Mouse (Mus musculus): ENCODE measurements around the gene Retreg3. TPM values are rescaled to one million over a fixed set of nuclear protein-coding genes. Genes with fewer than 3 reads are reported as not detected.
A peak's percentile ranks its signal among the peaks of the same experiment; 100 is the strongest.

Retreg3 gene
- total RNA-seq, 2 experiments from 2014 or later, result 53.8 to 58.0 TPM

DNA sequence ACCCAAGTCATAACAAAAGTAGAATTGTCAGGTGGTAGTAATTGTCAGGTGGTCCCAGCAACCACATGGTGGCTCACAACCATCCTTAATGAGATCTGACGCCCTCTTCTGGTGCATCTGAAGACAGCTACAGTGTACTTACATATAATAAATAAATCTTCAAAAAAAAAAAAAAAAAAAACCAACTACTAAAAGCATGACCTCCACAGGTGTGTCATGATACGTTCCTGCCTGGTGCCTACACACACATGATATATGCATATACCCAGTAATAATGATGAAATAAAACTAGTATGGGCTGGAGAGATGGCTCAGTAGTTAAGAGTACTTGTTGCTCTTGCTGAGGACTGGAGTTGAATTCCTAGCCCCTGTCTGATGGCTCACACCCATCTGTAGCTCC, 31.4 kb upstream of the Retreg3 start:
- DNase-seq (ENCODE audit: low spot score in 2 of 2), result no peak
- intact Hi-C loops (cut with DNase I), result no loop called here

GRCm38 (mm10) chr11:101149178-101150105, 29.7 kb upstream of the Retreg3 start:
- intact Hi-C loops (cut with DNase I), result no loop called here
- DNase-seq (ENCODE audit: low spot score in 2 of 2), result no peak

- DNase-seq (ENCODE audit: low spot score in 2 of 2), result no peak
- intact Hi-C loops (cut with DNase I), result no loop called here
Observed at GRCm38 (mm10) chr11:101148751-101149150, 29.1 kb upstream of the Retreg3 start.

DNA sequence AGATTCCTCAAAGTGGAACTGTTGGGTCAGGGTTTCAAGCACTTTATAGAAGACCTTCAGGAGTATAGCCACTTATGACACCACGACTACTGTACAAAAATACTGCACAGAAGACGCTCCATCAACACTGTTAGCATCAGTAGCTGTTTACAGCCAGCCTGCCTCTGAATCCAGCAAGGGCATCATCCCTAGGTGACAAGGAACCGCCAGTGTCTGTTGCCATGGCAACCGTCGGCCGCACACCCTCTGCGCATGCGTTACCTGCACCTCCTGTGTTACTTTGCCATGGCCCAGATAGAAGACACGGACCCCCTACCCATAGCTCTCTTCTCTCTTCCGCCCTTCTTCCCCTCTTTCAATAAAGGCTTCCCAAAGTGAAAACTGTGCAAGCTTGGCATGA, 26.7 kb upstream of the Retreg3 start:
- no peak for DNase-seq (ENCODE audit: low spot score in 2 of 2)
- intact Hi-C loops (cut with DNase I), result no loop called here

GRCm38 (mm10) chr11:101143338-101144225, 23.9 kb upstream of the Retreg3 start:
- intact Hi-C loops (cut with DNase I), result no loop called here
- peak in 1 of 2 experiments; percentile 42 for DNase-seq (ENCODE audit: low spot score in 2 of 2)

DNA sequence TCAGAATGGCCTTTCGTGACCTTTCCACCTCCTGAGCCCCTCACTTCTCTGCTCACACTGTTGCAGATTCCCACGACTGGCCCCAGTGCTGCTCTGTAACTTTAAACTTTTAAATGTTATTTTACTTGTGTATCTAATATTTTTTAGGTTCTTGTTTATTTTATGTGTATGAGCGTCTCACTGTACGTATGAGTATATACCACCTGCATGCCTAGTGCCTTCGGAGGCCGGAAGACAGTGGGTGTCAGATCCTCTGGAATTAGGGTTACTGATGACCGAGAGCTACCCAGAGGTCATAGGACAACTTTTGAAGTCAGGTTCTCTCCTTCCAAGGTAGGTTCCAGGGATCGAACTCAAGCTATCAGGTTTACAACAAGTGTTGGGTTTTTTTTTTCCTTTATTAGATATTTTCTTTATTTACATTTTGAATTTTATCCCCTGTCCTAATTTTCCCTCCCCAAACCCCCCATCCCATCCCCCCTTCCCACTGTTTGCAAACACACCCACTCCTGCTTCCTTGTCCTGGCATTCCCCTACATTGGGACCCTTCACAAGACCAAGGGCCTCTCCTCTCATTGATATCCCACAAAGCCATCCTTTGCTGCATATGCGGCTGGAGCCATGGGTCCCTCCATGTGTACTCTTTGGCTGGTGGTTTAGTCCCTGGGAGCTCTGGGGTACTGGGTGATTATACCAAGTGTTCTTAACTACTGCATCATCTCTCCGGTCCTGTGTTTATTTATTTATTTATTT, 22.7 kb upstream of the Retreg3 start:
- DNase-seq (ENCODE audit: low spot score in 2 of 2), result no peak
- intact Hi-C loops (cut with DNase I), result no loop called here

DNA sequence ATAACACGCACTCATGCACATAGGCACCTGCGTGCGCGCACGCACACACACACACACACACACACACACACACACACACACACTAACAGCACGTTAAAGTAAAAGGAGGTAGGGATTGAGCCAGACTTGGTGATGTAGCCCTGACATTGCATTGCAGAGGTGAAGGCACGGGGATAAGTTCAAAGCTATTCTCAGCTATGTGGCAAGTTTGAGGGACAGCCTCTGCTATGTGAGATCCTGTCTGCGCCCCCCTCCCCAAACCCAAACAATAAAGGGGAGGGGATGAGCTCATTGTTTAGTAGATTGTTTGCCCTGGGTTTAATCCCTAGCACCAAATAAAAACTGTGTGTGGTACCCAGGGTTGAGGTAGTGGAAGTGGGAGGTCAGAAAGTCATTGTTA, 21.4 kb upstream of the Retreg3 start:
- intact Hi-C loops (cut with DNase I), result no loop called here
- no peak for DNase-seq (ENCODE audit: low spot score in 2 of 2)

GRCm38 (mm10) chr11:101140164-101140819, 20.6 kb upstream of the Retreg3 start:
- intact Hi-C loops (cut with DNase I), result no loop called here
- no peak for DNase-seq (ENCODE audit: low spot score in 2 of 2)

- DNase-seq (ENCODE audit: low spot score in 2 of 2), result no peak
- intact Hi-C loops (cut with DNase I), result no loop called here
Observed at GRCm38 (mm10) chr11:101138536-101139181, 19.0 kb upstream of the Retreg3 start.

GRCm38 (mm10) chr11:101137000-101137399, 17.3 kb upstream of the Retreg3 start:
- no peak for DNase-seq (ENCODE audit: low spot score in 2 of 2)

GRCm38 (mm10) chr11:101134217-101134865, 14.6 kb upstream of the Retreg3 start:
- intact Hi-C loops (cut with DNase I), result no loop called here
- DNase-seq (ENCODE audit: low spot score in 2 of 2), result no peak

More at GRCm38 (mm10) chr11:101137000-101137399, 17.3 kb upstream of the Retreg3 start:
- intact Hi-C loops (cut with DNase I), result no loop called here

DNA sequence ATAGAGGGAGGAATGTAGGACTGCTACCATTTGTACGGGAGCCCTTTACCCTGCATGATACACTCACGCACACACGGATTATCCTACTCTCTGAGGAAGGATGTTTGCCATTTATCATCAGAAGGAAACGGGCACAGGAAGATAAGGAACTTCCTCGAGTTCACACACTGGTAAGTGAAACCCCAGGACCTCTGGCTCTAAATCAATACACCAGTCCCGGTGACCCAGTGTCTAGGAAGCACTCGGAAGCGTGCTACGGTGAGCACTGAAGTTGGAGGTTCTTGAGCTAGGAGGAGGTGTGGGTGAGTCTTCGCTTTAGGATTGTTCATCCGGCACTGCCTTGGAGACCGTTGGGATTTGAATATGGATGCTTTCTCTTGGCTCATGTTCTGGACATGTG, 13.3 kb upstream of the Retreg3 start:
- intact Hi-C loops (cut with DNase I), result no loop called here
- no peak for DNase-seq (ENCODE audit: low spot score in 2 of 2)

- intact Hi-C loops (cut with DNase I), result no loop called here
- DNase-seq (ENCODE audit: low spot score in 2 of 2), result no peak
Observed at GRCm38 (mm10) chr11:101131701-101132100, 12.0 kb upstream of the Retreg3 start.

DNA sequence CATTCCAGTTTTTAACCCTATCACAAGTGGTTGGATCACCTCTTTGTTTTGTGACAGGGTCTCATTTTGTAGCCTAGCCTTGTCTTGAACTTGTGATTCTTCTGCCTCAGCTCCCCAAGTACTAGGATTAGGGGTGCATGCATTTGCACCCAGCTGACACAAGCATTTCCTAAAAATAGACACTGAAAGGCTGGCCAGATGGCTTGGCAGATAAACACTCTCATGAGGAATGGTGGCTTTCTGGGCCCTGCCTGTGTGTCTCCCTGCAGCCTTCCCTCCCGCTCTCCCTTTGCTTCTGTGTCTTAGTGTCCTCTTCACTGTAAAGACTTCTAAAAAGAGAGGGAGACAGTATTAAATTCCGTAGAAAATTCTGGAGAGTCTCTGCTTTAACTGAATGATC, 11.5 kb upstream of the Retreg3 start:
- DNase-seq (ENCODE audit: low spot score in 2 of 2), result no peak
- intact Hi-C loops (cut with DNase I), result no loop called here

- DNase-seq (ENCODE audit: low spot score in 2 of 2), result no peak
- intact Hi-C loops (cut with DNase I), result no loop called here
Observed at GRCm38 (mm10) chr11:101130056-101130756, 10.5 kb upstream of the Retreg3 start.

GRCm38 (mm10) chr11:101128996-101129577, 9.4 kb upstream of the Retreg3 start:
- no peak for DNase-seq (ENCODE audit: low spot score in 2 of 2)
- intact Hi-C loops (cut with DNase I), result no loop called here

GRCm38 (mm10) chr11:101127075-101127474, 7.4 kb upstream of the Retreg3 start:
- no peak for DNase-seq (ENCODE audit: low spot score in 2 of 2)
- intact Hi-C loops (cut with DNase I), result no loop called here

Measured in left cerebral cortex, postnatal 36 days (tissue).